Mouse (Mus musculus) limb, embryonic 13.5 days (tissue): ENCODE results near the gene Stfa2l1. TPM values are rescaled to one million over a fixed set of nuclear protein-coding genes. Genes with fewer than 3 reads are reported as not detected.

ENCODE experiments used
- ATAC-seq: fragments of 200-750 bp; cut with Nextera tagmentation; 2 replicates; pipeline ENCODE4 v1.8.0; 2017; ENCODE audit warnings: low read depth, moderate number of reproducible peaks, moderate TSS enrichment; ENCODE audit not compliant: low FRiP score
- H3K27ac ChIP-seq: fragments of 300-500 bp; sonication (generic); 2 replicates; pipeline ENCODE4 v1.5.1; 2015; ENCODE audit warnings: inconsistent platforms, mild to moderate bottlenecking, moderate library complexity
- H3K27me3 ChIP-seq: fragments of 300-500 bp; sonication (generic); 2 replicates; pipeline ENCODE4 v1.6.1; 2015; ENCODE audit warnings: mild to moderate bottlenecking, inconsistent platforms
- H3K36me3 ChIP-seq: fragments of 300-500 bp; sonication (generic); 2 replicates; pipeline ENCODE4 v1.6.1; 2015; ENCODE audit warnings: inconsistent platforms, mild to moderate bottlenecking, moderate library complexity
- H3K4me1 ChIP-seq: fragments of 300-500 bp; sonication (generic); 2 replicates; pipeline ENCODE4 v1.6.1; 2015; ENCODE audit warnings: inconsistent platforms
- H3K4me2 ChIP-seq: fragments of 300-500 bp; sonication (generic); replicated peaks from 2 replicates; pipeline ENCODE4 v1.6.1; 2015; ENCODE audit warnings: inconsistent platforms, mild to moderate bottlenecking, moderate library complexity
- H3K4me3 ChIP-seq: fragments of 300-500 bp; sonication (generic); 2 replicates; pipeline ENCODE4 v1.5.1; 2015; ENCODE audit warnings: moderate library complexity, mild to moderate bottlenecking, inconsistent platforms
- H3K9ac ChIP-seq: fragments of 300-500 bp; sonication (generic); 2 replicates; pipeline ENCODE4 v1.6.1; 2015; ENCODE audit warnings: mild to moderate bottlenecking, inconsistent platforms
- H3K9me3 ChIP-seq: fragments of 300-500 bp; sonication (generic); 2 replicates; pipeline ENCODE4 v1.6.1; 2016; ENCODE audit warnings: inconsistent platforms
- WGBS: fragments of 180-500 bp; shearing (Covaris S2); methylation state at CpG from one replicate; pipeline ENCODE4 v1.1.7; 2015; 5-methylcytosine and 5-hydroxymethylcytosine counted together
- polyA plus RNA-seq: library from polyadenylated mRNA; unstranded; fragments of >200 nt; fragmentation: Nextera tagmentation; extraction: Ambion mirVana; gene quantifications from 2 replicates; pipeline ENCODE4 v1.2.1, GENCODE M21; 2015

Gene Stfa2l1
- polyA plus RNA-seq, 1 experiment from 2014 or later, result not detected

DNA sequence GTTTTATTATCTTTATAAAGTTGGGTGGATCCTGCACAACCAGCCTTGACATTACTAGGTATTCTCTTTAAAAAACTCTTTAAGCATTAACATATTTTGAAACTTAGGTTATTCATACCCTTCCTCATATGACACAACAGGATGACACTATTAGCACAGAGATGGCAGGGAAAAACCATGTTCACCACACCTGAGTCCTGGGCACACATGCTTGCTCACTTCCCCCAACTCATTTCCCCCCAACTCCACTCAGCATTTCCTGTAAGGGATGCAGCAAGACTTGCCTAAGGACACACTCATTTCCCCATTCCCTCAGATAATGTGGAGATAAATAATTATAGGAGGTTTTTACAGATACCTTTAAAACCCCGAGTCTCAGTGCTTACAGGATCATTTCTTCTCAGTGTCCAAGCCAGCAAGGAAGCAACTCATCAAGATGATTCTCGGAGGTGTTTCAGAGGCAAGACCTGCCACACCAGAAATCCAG lies 53.4 kb downstream of the Stfa2l1 start, which contains the start of gene Gm5416:
Gene Gm5416 (plus strand): TSS at position 437 of the 487 bp plus-strand sequence.
- Histone ChIP-seq H3K4me3 (no peak within 1 kb of the TSS), H3K4me2 (no peak within 1 kb of the TSS), H3K9me3 (no peaks in the 10 kb centered on the region), H3K27me3 (no peaks in the 10 kb centered on the region), H3K27ac (no peak within 1 kb of the TSS), H3K4me1 (no peaks in the 10 kb centered on the region), H3K9ac (no peak within 1 kb of the TSS), H3K36me3 (no peaks in the 10 kb centered on the region)
- no peak for ATAC-seq
- WGBS, result 69% methylated on average over 2 of the region's 2 CpGs

Other genes starting within 250 kb of the Stfa2l1 start
- 4.5 and 4.8 TPM in 2 replicates for gene Parp9, start 218.3 kb upstream of the Stfa2l1 start, polyA plus RNA-seq
- 2.9 and 3.1 TPM in 2 replicates for gene Dtx3l, start 217.7 kb upstream of the Stfa2l1 start, polyA plus RNA-seq
- 37.2 and 41.6 TPM in 2 replicates for gene Kpna1, start 178.1 kb upstream of the Stfa2l1 start, polyA plus RNA-seq
- 11.1 and 11.4 TPM in 2 replicates for gene Wdr5b, start 115.6 kb upstream of the Stfa2l1 start, polyA plus RNA-seq
- 413 and 417 TPM in 2 replicates for gene Fam162a, start 85.2 kb upstream of the Stfa2l1 start, polyA plus RNA-seq
- gene Ccdc58, start 85.1 kb upstream of the Stfa2l1 start, polyA plus RNA-seq, result 87.5 and 91.8 TPM in 2 replicates
- gene Csta1, start 25.6 kb upstream of the Stfa2l1 start, polyA plus RNA-seq, result 0.41 and 0.54 TPM in 2 replicates
- gene Gm5483, start 27.4 kb downstream of the Stfa2l1 start, polyA plus RNA-seq, result 0.81 TPM in 1 of 2 replicates, not detected in the other
- not detected in 2 replicates for gene Gm5416, start 53.6 kb downstream of the Stfa2l1 start, polyA plus RNA-seq
- 0.90 TPM in 1 of 2 replicates, not detected in the other for gene 2010005H15Rik, start 64.7 kb downstream of the Stfa2l1 start, polyA plus RNA-seq
- 2.3 and 2.5 TPM in 2 replicates for gene Stfa1, start 120.1 kb downstream of the Stfa2l1 start, polyA plus RNA-seq
- not detected in 2 replicates for gene BC117090, start 177.5 kb downstream of the Stfa2l1 start, polyA plus RNA-seq
- gene BC100530, start 210.9 kb downstream of the Stfa2l1 start, polyA plus RNA-seq, result 3.5 and 3.9 TPM in 2 replicates